8 mouse cellular contexts compared by ENCODE assay signal in the genomic region with DNA sequence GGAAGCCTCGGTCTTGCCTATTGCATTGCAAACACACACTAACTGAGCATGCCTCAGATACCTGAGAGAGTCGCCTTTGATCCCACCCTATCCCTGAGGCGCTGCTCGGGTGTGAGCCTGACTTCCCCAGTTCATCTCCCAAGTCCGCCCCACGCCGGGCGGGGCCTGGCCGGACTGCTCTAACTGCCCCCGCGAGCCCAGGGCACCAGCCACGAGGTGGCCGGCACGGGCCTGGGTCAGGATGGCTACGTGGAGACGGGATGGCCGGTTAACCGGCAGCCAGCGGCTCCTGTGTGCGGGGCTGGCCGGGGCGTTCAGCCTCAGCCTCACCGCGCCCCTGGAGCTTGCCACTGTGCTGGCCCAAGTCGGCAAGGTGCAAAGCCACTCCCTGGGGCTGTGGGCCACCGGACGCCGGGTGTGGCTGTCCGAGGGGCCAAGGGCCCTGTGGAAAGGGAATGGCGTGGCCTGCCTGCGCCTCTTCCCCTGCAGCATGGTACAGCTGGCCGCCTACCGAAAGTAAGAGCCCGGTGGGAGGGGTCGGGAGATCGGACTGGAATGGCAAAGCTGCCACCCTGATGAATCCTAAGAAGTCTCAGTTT. TPM values are rescaled to one million over a fixed set of nuclear protein-coding genes. Genes with fewer than 3 reads are reported as not detected.
A peak's percentile ranks its signal among the peaks of the same experiment; 100 is the strongest.
DNase-seq lines count a peak whose midpoint lies in the region; ATAC-seq and TF ChIP-seq lines count a peak whose summit lies in the region.

Gene Slc25a43 (plus strand): TSS at position 157 of the 599 bp plus-strand sequence.

- H3K4me1 ChIP-seq in E14TG2a.4 (replicated peaks; ENCODE audit: low read depth, low read length) = peaks cover 37% of the 10 kb centered on the region
- peaks cover 5% of the 10 kb centered on the region for H3K4me1 ChIP-seq in forebrain, embryonic 16.5 days (replicated peaks; ENCODE audit: control insufficient read depth, insufficient read depth, low read length)
- no peaks in the 10 kb centered on the region for H3K4me1 ChIP-seq in intestine, embryonic 14.5 days (replicated peaks; ENCODE audit: control insufficient read depth, insufficient read depth, low read length)
- peaks cover 5% of the 10 kb centered on the region for H3K4me1 ChIP-seq in liver, embryonic 16.5 days (ENCODE audit: control insufficient read depth, low read depth, low read length)
- H3K4me1 ChIP-seq in neural tube, embryonic 13.5 days (replicated peaks) = peaks cover 8% of the 10 kb centered on the region; the same call in 1 of the 2 replicates

- H3K4me3 ChIP-seq in E14TG2a.4 (replicated peaks; ENCODE audit: low read length) = peak within 1 kb of the TSS; percentile 80
- H3K4me3 ChIP-seq in forebrain, embryonic 16.5 days (replicated peaks; ENCODE audit: low read length) = peak within 1 kb of the TSS; percentile 41
- H3K4me3 ChIP-seq in intestine, embryonic 14.5 days (ENCODE audit: low read depth, low read length) = peak within 1 kb of the TSS; percentile 39
- peak within 1 kb of the TSS; percentile 59 for H3K4me3 ChIP-seq in liver, embryonic 16.5 days (ENCODE audit: low read depth, low read length)
- peak within 1 kb of the TSS; percentile 39 for H3K4me3 ChIP-seq in neural tube, embryonic 13.5 days

- no peaks in the 10 kb centered on the region for H3K27me3 ChIP-seq in E14TG2a.4 (ENCODE audit: insufficient read depth, low read length)
- H3K27me3 ChIP-seq in forebrain, embryonic 16.5 days (replicated peaks; ENCODE audit: control insufficient read depth, insufficient read depth, low read length) = no peaks in the 10 kb centered on the region
- no peaks in the 10 kb centered on the region for H3K27me3 ChIP-seq in intestine, embryonic 14.5 days (replicated peaks; ENCODE audit: control insufficient read depth, insufficient read depth, low read length)
- no peaks in the 10 kb centered on the region for H3K27me3 ChIP-seq in liver, embryonic 16.5 days (ENCODE audit: control insufficient read depth, insufficient read depth, low read depth, low read length)
- H3K27me3 ChIP-seq in neural tube, embryonic 13.5 days = no peaks in the 10 kb centered on the region

- no peaks in the 10 kb centered on the region for H3K9me3 ChIP-seq in E14TG2a.4 (ENCODE audit: low read length)
- no peaks in the 10 kb centered on the region; the same call in 1 of the 2 replicates for H3K9me3 ChIP-seq in forebrain, embryonic 16.5 days (ENCODE audit: control insufficient read depth, low read length)
- no peaks in the 10 kb centered on the region for H3K9me3 ChIP-seq in intestine, embryonic 14.5 days (ENCODE audit: control insufficient read depth, low read length)
- no peaks in the 10 kb centered on the region for H3K9me3 ChIP-seq in liver, embryonic 16.5 days (replicated peaks; ENCODE audit: control insufficient read depth, low read length)
- H3K9me3 ChIP-seq in neural tube, embryonic 13.5 days = no peaks in the 10 kb centered on the region

- H3K36me3 ChIP-seq in E14TG2a.4 (ENCODE audit: insufficient read depth, low read length) = no peaks in the 10 kb centered on the region
- no peaks in the 10 kb centered on the region for H3K36me3 ChIP-seq in forebrain, embryonic 16.5 days (ENCODE audit: control insufficient read depth, insufficient read depth)
- no peaks in the 10 kb centered on the region for H3K36me3 ChIP-seq in intestine, embryonic 14.5 days (ENCODE audit: control insufficient read depth, insufficient read depth, low read length)
- H3K36me3 ChIP-seq in liver, embryonic 16.5 days (ENCODE audit: control insufficient read depth, insufficient read depth) = no peaks in the 10 kb centered on the region
- no peaks in the 10 kb centered on the region for H3K36me3 ChIP-seq in neural tube, embryonic 13.5 days

- peak; percentile 64; the same call in 1 of the 2 replicates for ATAC-seq in forebrain, embryonic 16.5 days
- peak; percentile 75 for ATAC-seq in intestine, embryonic 14.5 days (replicated peaks; ENCODE audit: low FRiP score, low TSS enrichment, low read depth)
- peak; percentile 41; the same call in 1 of the 2 replicates for ATAC-seq in liver, embryonic 16.5 days (ENCODE audit: low read depth)
- peak; percentile 61; the same call in 1 of the 2 replicates for ATAC-seq in neural tube, embryonic 13.5 days (ENCODE audit: low read depth)

- peak; percentile 34 to 74 for DNase-seq in adrenal gland, adult (ENCODE audit: inconsistent age in 2 of 2, low spot score in 1 of 2)
- peak; percentile 68 for DNase-seq in intestine, embryonic 14.5 days (ENCODE audit: low spot score)
- no peak for DNase-seq in right cerebral cortex, adult 18-20 months
- DNase-seq in frontal cortex, postnatal 10 days (ENCODE audit: low spot score in 2 of 2) = no peak

- peak within 1 kb of the TSS; percentile 68 for H3K4me2 ChIP-seq in forebrain, embryonic 16.5 days (ENCODE audit: low read length)
- peak within 1 kb of the TSS; percentile 58 for H3K4me2 ChIP-seq in intestine, embryonic 14.5 days (ENCODE audit: low read length)
- H3K4me2 ChIP-seq in liver, embryonic 16.5 days (ENCODE audit: low read depth, low read length) = peak within 1 kb of the TSS; percentile 65
- H3K4me2 ChIP-seq in neural tube, embryonic 13.5 days = peak within 1 kb of the TSS; percentile 69

- no peak for TF ChIP-seq CTCF in E14TG2a.4 (conservative IDR thresholded peaks at IDR 0.05; ENCODE audit: low read length)

- 20% methylated on average over 33 of the region's 36 CpGs for WGBS in forebrain, embryonic 16.5 days
- WGBS in intestine, embryonic 14.5 days = 20% methylated on average over 34 of the region's 36 CpGs
- 18% methylated on average over 36 of the region's 36 CpGs for WGBS in liver, embryonic 16.5 days (ENCODE audit: insufficient replicate concordance)
- 20% methylated on average over 36 of the region's 36 CpGs for WGBS in neural tube, embryonic 13.5 days

- no peak within 1 kb of the TSS for H3K27ac ChIP-seq in forebrain, embryonic 16.5 days (ENCODE audit: low read length)
- H3K27ac ChIP-seq in intestine, embryonic 14.5 days (ENCODE audit: low read depth) = no peak within 1 kb of the TSS
- H3K27ac ChIP-seq in liver, embryonic 16.5 days (ENCODE audit: low read length) = no peak within 1 kb of the TSS
- no peak within 1 kb of the TSS for H3K27ac ChIP-seq in neural tube, embryonic 13.5 days (replicated peaks)

- peak within 1 kb of the TSS; percentile 61 for H3K9ac ChIP-seq in forebrain, embryonic 16.5 days (replicated peaks; ENCODE audit: low read depth, low read length)
- H3K9ac ChIP-seq in intestine, embryonic 14.5 days (ENCODE audit: low read length) = peak within 1 kb of the TSS; percentile 51
- peak within 1 kb of the TSS; percentile 48 for H3K9ac ChIP-seq in liver, embryonic 16.5 days (ENCODE audit: low read depth, low read length)
- peak within 1 kb of the TSS; percentile 71 for H3K9ac ChIP-seq in neural tube, embryonic 13.5 days

RNA-seq across cellular contexts. Expression of gene Slc25a43, which starts in this region (rescaled TPM):
- polyA plus RNA-seq in forebrain, embryonic 16.5 days (2015; fragmentation: Nextera tagmentation; extraction: Ambion mirVana) = 0.42 and 0.70 TPM in 2 replicates
- 1.5 and 2.3 TPM in 2 replicates for polyA plus RNA-seq in intestine, embryonic 14.5 days (2014; fragmentation: Nextera tagmentation; extraction: Ambion mirVana)
- 0.92 and 0.99 TPM in 2 replicates for polyA plus RNA-seq in liver, embryonic 16.5 days (2015; fragmentation: Nextera tagmentation; extraction: Ambion mirVana)
- 0.70 and 0.85 TPM in 2 replicates for polyA plus RNA-seq in neural tube, embryonic 13.5 days (2015; fragmentation: Nextera tagmentation; extraction: Ambion mirVana)

Comparison
In these comparisons a context has a peak if more than half of its experiments do, and no peak if none do; other contexts are left out.
1. Peak in ATAC-seq, H3K4me3 ChIP-seq, H3K9ac ChIP-seq and H3K4me2 ChIP-seq in forebrain, embryonic 16.5 days; RNA of the gene not detected or under 1 TPM.
2. Peak in ATAC-seq, H3K4me3 ChIP-seq, H3K9ac ChIP-seq and H3K4me2 ChIP-seq in liver, embryonic 16.5 days; RNA of the gene not detected or under 1 TPM.
3. Peak in ATAC-seq, H3K4me3 ChIP-seq, H3K9ac ChIP-seq and H3K4me2 ChIP-seq in neural tube, embryonic 13.5 days; RNA of the gene not detected or under 1 TPM.
4. DNase-seq: peak in adrenal gland, adult (2 of 2) and intestine, embryonic 14.5 days (single experiment); none in right cerebral cortex, adult 18-20 months (single experiment) and frontal cortex, postnatal 10 days (0 of 2).
5. Peak in every context shown above with its lines, with median percentiles within 50 percentile points of each other: H3K4me3 ChIP-seq, ATAC-seq, H3K4me2 ChIP-seq and H3K9ac ChIP-seq.